Mouse (Mus musculus): Measurements from ENCODE around the gene Gm47955. TPM values are rescaled to one million over a fixed set of nuclear protein-coding genes. Genes with fewer than 3 reads are reported as not detected.
"Not testable (repeated sequence)": the region's sequence is repeated elsewhere in the genome, so short reads cannot be mapped to it uniquely, and the experiment has no call there.

Gm47955 gene
- total RNA-seq, 2 experiments from 2014 or later: not detected

DNA sequence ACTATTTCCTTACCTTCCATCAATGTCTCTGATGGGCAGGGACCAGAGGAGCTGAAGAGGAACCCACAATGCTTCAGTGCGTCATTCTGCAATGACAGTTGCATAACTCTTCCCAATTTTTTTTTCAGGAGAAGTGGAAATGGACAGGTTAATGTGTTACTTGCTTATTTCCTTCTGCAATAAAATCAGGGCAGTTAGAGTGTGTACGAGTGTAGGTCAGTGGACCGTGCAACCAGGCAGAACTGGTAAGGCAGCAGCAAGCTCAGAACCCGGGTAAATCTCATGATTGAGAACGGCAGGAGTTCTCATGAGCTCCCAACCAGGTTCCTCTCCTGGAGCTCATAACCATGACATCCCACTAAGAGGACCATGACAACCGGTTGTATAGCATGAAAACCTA lies 32.0 kb downstream of the Gm47955 start:
- no peak for DNase-seq (ENCODE audit: low spot score in 2 of 2)

DNA sequence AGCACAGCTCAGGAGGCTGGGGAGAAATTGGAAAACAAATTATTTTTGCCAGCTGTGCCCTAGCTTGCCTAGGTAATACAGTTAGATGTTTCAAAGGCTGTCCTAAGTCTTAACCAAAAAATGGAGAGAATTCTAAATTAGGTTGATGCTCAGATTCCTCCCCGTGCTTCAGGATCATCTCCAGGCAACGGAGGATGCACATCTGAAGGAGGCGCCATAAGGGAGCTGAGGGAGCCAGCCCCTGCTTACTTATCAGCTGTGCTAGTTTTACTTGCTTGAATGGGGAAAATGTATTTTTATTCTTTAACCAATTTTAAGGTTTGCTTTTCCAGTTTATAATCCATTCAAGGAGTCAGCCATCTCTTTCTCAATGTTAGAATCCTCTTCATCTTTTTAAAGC lies 33.9 kb downstream of the Gm47955 start:
- no peak for DNase-seq (ENCODE audit: low spot score in 2 of 2)

DNA sequence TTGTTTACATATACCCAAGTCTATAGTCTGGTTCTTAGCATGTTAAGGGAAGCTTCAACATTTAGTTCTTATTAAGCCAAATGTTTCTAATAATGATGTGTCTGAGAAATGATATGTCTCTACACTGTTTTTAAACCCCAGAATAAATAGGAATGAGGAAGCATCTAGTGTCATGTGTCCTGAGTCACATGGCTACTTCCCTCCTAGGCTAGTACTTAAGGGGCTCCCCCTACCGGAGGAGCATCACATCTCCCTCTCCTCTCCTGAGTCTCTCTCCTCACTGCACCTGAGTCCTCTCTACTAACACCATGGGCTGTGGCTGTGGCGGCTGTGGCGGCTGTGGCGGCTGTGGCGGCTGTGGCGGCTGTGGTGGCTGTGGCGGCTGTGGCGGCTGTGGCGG lies 40.2 kb downstream of the Gm47955 start, which contains the start of gene Gm47959:
Gm47959 (plus strand) TSS at position 243 of the 400 bp plus-strand sequence.
- not testable (repeated sequence) for DNase-seq (ENCODE audit: low spot score in 2 of 2)

DNA sequence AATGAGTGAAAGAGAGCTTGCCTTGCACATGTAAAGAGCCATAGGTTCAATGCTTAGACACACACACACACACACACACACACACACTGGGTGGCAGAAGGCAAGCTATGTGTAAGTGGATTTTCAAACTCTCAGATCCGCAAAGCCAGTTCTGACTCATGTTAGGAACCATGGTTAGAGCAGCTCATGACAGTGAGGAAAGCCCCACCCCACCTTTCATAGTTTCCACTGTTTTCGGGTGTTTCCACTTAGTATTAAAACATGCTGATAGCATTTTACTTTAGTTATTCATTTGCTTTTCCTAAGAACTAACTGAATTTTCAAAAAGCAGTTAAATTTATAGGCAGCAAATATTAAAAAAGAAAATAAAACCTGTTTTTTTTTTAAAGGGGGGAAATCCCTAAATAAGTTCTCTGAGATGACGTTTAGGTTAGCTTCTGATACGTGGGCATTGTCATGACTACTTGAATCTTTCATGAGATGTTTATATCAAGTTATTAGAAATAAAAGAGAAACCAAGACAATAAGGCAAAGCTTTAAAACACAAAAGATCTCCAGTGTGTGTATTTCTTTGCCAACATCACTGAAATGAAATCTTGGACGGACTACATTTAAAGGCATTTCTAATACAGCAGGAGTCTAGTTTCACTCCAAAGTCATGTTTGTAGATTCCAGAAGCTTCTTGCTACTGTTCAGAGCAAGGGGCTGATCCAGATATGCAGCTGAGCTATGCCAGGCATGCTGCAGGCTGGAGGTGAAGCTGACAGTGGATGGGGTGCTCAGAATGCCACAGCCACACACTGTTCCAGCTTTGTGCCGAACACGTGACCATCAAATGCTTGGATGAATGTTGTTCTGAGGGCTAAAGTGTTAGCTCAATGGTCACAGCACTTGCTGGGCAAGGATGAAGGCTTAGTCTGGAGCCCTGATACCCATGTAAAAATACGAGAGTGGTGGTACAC lies 46.4 kb downstream of the Gm47955 start:
- DNase-seq (ENCODE audit: low spot score in 2 of 2): no peak

- DNase-seq (ENCODE audit: low spot score in 2 of 2): no peak
Measured at GRCm38 (mm10) chr1:83007471-83007870, 47.4 kb downstream of the Gm47955 start.

Other genes starting within 250 kb of the Gm47955 start
- gene Mff, start 235.4 kb upstream of the Gm47955 start, total RNA-seq (2021): 100 to 1,000 TPM; 272 to 287 TPM
- gene Tm4sf20, start 191.8 kb upstream of the Gm47955 start, total RNA-seq (2021): not detected
- gene Gm47791, start 189.0 kb upstream of the Gm47955 start, total RNA-seq (2021): not detected
- gene Agfg1, start 120.8 kb upstream of the Gm47955 start, total RNA-seq (2021): 10 to 100 TPM; 80.2 to 85.8 TPM
- gene A030005L19Rik, start 47.0 kb upstream of the Gm47955 start, total RNA-seq (2021): 1 to 10 TPM in 1 of 2 experiments, under 1 TPM in 1; 0.58 to 1.1 TPM
- not detected for gene A030014E15Rik, start 35.4 kb upstream of the Gm47955 start, total RNA-seq (2021)
- gene Gm6217, start 28.9 kb upstream of the Gm47955 start, total RNA-seq (2021): not detected
- gene A030003K21Rik, start 16.9 kb upstream of the Gm47955 start, total RNA-seq (2021): not detected
- not detected for gene Gm7544, start 4.3 kb upstream of the Gm47955 start, total RNA-seq (2021)
- gene Gm47959, start 40.3 kb downstream of the Gm47955 start, total RNA-seq (2021): not detected
- gene Slc19a3, start 78.2 kb downstream of the Gm47955 start, total RNA-seq (2021): 1 to 10 TPM; 1.2 to 2.0 TPM
- gene Krtap28-10, start 82.2 kb downstream of the Gm47955 start, total RNA-seq (2021): not detected
- gene Gm47969, start 84.6 kb downstream of the Gm47955 start, total RNA-seq (2021): not detected
- gene A030005K14Rik, start 99.1 kb downstream of the Gm47955 start, total RNA-seq (2021): not detected
- not detected for gene Krtap28-13, start 100.6 kb downstream of the Gm47955 start, total RNA-seq (2021)
- gene Ccl20, start 156.5 kb downstream of the Gm47955 start, total RNA-seq (2021): not detected
- gene Daw1, start 199.5 kb downstream of the Gm47955 start, total RNA-seq (2021): 1 to 10 TPM; 1.2 to 2.2 TPM